Mouse (Mus musculus): ENCODE measurements around the gene Olfr1107. TPM values are rescaled to one million over a fixed set of nuclear protein-coding genes. Genes with fewer than 3 reads are reported as not detected.

Olfr1107 gene
- not detected for total RNA-seq (2021)
- not detected in 2 replicates for polyA plus RNA-seq (2012; rRNA removed)
- long read RNA-seq = 0 reads

DNA sequence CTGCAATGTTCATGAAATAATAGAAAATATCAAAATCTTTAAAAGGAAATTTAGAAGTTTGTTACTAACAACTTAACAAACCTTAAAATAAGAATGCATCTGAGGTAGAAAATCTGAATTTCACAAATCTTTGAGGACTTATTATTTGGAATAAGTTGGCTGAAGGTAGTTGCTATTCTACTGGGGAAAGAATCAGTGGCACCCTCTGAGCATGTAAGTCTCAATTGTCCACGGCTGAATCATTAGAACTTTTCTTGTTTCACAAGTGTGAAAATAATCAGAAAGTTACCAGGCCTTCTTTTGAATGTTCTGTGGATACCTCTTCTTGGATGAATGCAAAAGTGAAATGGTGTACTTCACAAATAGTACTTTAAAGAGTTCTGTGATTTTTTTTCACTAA, at the start of gene Olfr1107:
Gene Olfr1107 (minus strand): TSS at position 101 of the 400 bp plus-strand sequence.
- DNase-seq = no peak

DNA sequence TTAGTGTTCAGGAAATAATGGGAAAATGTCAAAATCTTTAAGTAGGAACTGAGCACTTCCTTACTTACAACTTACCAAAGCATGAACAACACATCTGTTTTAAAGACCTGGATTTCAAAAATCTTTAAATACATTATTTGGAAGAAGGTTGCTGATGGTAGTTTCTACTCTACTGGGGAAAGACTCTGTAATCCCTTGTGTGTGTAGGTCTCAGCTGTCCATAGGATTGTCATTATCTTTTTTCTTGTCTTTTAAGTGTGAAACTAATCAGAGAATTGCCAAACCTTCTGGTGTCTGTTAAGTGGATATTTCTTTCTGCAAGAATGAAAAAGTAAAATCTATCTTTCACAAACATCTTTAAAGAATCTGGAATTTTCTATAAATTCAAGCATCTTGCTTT, 38.9 kb upstream of the Olfr1107 start, which contains the start of gene Olfr259:
Gene Olfr259 (minus strand): TSS at position 101 of the 400 bp plus-strand sequence.
- no peak for DNase-seq

DNA sequence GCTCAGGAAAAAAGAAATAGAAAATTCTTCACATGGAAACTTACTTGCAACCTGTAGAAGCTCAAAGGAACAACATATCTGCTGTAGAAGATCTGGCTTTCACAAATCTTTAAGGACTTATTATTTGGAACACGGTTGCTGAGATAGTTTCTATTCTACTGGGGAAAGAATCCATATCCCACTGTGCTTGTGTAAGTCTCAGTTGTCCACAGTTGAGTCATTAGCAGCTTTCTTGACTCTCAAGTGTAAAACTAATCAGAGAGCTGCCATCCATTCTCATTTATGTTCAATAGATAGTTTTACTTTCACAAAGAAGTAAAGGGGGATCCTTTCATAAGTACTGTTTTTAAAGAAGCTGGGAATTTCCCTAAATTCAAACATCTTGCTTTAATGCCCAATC, 20.3 kb upstream of the Olfr1107 start, which contains the start of gene Olfr1109:
Gene Olfr1109 (minus strand): TSS at position 101 of the 400 bp plus-strand sequence.
- DNase-seq = no peak

DNA sequence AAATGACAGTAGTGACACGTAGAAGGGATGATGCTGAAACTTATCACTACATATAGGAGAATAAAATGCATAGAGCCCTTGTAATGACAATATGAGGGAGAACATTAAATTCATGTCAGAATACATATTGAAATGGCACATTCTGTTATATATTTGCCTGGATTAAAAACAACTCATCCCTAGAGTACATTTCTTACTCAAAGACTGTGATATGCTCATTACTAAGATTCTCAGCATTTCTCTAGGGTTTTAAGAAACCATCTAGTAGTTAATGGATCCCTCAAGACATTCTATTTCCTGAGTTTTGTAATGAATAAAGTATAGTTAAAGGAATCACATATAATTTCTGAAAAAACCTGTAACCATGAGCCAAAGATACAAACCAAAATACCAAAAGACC, 23.4 kb downstream of the Olfr1107 start, which contains the start of gene Olfr1106:
Gene Olfr1106 (minus strand): TSS at position 101 of the 400 bp plus-strand sequence.
- no peak for DNase-seq

DNA sequence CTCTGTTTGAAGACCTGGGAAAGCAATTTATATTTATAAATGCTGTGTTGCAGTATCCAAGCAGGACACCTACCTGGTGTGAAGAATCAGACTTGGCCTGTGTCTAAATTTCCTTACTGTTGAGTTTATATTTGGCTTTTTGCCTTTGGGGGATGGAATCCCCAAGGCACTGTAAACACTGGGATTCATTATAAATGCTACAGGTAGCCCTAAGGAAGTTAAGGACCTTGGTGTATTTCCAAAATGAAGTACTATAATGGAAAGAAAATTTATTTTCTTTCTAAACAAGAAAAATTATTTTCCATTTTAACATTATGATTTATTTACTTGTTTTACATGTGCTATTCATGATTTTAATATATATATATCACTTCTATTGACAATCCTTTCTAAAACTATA, 39.2 kb downstream of the Olfr1107 start, which contains the start of gene Olfr1105:
Gene Olfr1105 (minus strand): TSS at position 101 of the 400 bp plus-strand sequence.
- DNase-seq = no peak

DNA sequence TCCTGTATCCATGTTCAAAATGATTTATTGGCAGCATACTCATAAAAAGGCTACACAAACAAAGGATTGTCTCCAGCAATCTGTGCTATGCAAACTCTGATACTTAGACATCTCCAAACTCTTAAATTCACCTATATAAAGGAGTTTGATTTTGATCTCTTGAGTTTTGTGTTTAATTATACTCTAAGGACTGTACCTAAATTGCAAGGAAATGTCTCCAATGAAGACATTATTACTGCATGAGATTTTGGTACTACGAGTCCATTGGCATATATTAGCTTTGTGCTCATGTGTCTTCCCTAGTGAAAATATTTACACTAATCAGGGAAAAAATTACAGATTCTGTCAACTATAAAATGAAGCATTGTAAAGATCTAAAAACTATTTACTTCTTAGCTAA, 48.6 kb downstream of the Olfr1107 start, which contains the start of gene Olfr1104:
Gene Olfr1104 (minus strand): TSS at position 101 of the 400 bp plus-strand sequence.
- DNase-seq = no peak

Other genes with a start within 250 kb of the Olfr1107 start
- not detected for gene Olfr1095, start 224.1 kb downstream of the Olfr1107 start, total RNA-seq (2021)
- gene Olfr1095, start 224.1 kb downstream of the Olfr1107 start, polyA plus RNA-seq (2012; rRNA removed) = not detected in 2 replicates
- gene Gm13723, start 201.0 kb downstream of the Olfr1107 start, total RNA-seq (2021) = not detected
- gene Gm13723, start 201.0 kb downstream of the Olfr1107 start, polyA plus RNA-seq (2012; rRNA removed) = not detected in 2 replicates
- gene Olfr1097, start 183.6 kb downstream of the Olfr1107 start, total RNA-seq (2021) = not detected
- not detected in 2 replicates for gene Olfr1097, start 183.6 kb downstream of the Olfr1107 start, polyA plus RNA-seq (2012; rRNA removed)
- not detected for gene Olfr1098, start 151.3 kb downstream of the Olfr1107 start, total RNA-seq (2021)
- not detected in 2 replicates for gene Olfr1098, start 151.3 kb downstream of the Olfr1107 start, polyA plus RNA-seq (2012; rRNA removed)
- gene Olfr1099, start 115.1 kb downstream of the Olfr1107 start, total RNA-seq (2021) = not detected
- gene Olfr1099, start 115.1 kb downstream of the Olfr1107 start, polyA plus RNA-seq (2012; rRNA removed) = not detected in 2 replicates
- not detected for gene Olfr1100, start 95.9 kb downstream of the Olfr1107 start, total RNA-seq (2021)
- not detected in 2 replicates for gene Olfr1100, start 95.9 kb downstream of the Olfr1107 start, polyA plus RNA-seq (2012; rRNA removed)
- gene Olfr1101, start 84.6 kb downstream of the Olfr1107 start, total RNA-seq (2021) = not detected
- not detected in 2 replicates for gene Olfr1101, start 84.6 kb downstream of the Olfr1107 start, polyA plus RNA-seq (2012; rRNA removed)
- not detected for gene Olfr1102, start 77.4 kb downstream of the Olfr1107 start, total RNA-seq (2021)
- gene Olfr1102, start 77.4 kb downstream of the Olfr1107 start, polyA plus RNA-seq (2012; rRNA removed) = not detected in 2 replicates
- not detected for gene Olfr1104, start 48.7 kb downstream of the Olfr1107 start, total RNA-seq (2021)
- gene Olfr1104, start 48.7 kb downstream of the Olfr1107 start, polyA plus RNA-seq (2012; rRNA removed) = not detected in 2 replicates
- gene Olfr1105, start 39.3 kb downstream of the Olfr1107 start, total RNA-seq (2021) = not detected
- not detected in 2 replicates for gene Olfr1105, start 39.3 kb downstream of the Olfr1107 start, polyA plus RNA-seq (2012; rRNA removed)
- not detected for gene Olfr1106, start 23.5 kb downstream of the Olfr1107 start, total RNA-seq (2021)
- gene Olfr1106, start 23.5 kb downstream of the Olfr1107 start, polyA plus RNA-seq (2012; rRNA removed) = not detected in 2 replicates
- gene Olfr1109, start 20.2 kb upstream of the Olfr1107 start, total RNA-seq (2021) = not detected
- not detected in 2 replicates for gene Olfr1109, start 20.2 kb upstream of the Olfr1107 start, polyA plus RNA-seq (2012; rRNA removed)
- not detected for gene Olfr259, start 38.8 kb upstream of the Olfr1107 start, total RNA-seq (2021)
- gene Olfr259, start 38.8 kb upstream of the Olfr1107 start, polyA plus RNA-seq (2012; rRNA removed) = not detected in 2 replicates
- gene Olfr1110, start 64.5 kb upstream of the Olfr1107 start, total RNA-seq (2021) = not detected
- gene Olfr1110, start 64.5 kb upstream of the Olfr1107 start, polyA plus RNA-seq (2012; rRNA removed) = not detected in 2 replicates
- gene Olfr1111, start 76.8 kb upstream of the Olfr1107 start, total RNA-seq (2021) = not detected
- not detected in 2 replicates for gene Olfr1111, start 76.8 kb upstream of the Olfr1107 start, polyA plus RNA-seq (2012; rRNA removed)
- not detected for gene Olfr1112, start 112.0 kb upstream of the Olfr1107 start, total RNA-seq (2021)
- gene Olfr1112, start 112.0 kb upstream of the Olfr1107 start, polyA plus RNA-seq (2012; rRNA removed) = not detected in 2 replicates
- gene Olfr1113, start 133.2 kb upstream of the Olfr1107 start, total RNA-seq (2021) = not detected
- gene Olfr1113, start 133.2 kb upstream of the Olfr1107 start, polyA plus RNA-seq (2012; rRNA removed) = not detected in 2 replicates
- gene Olfr1115, start 172.2 kb upstream of the Olfr1107 start, total RNA-seq (2021) = not detected
- not detected in 2 replicates for gene Olfr1115, start 172.2 kb upstream of the Olfr1107 start, polyA plus RNA-seq (2012; rRNA removed)
- gene Olfr1116, start 191.7 kb upstream of the Olfr1107 start, total RNA-seq (2021) = not detected
- not detected in 2 replicates for gene Olfr1116, start 191.7 kb upstream of the Olfr1107 start, polyA plus RNA-seq (2012; rRNA removed)
- gene Olfr1118, start 231.8 kb upstream of the Olfr1107 start, total RNA-seq (2021) = not detected
- gene Olfr1118, start 231.8 kb upstream of the Olfr1107 start, polyA plus RNA-seq (2012; rRNA removed) = not detected in 2 replicates

Measured in adrenal gland, adult 2 months (tissue).